Mouse (Mus musculus) gonadal fat pad, adult 2 months (tissue): Measurements from ENCODE around the gene Cpd. TPM values are rescaled to one million over a fixed set of nuclear protein-coding genes. Genes with fewer than 3 reads are reported as not detected.
"Not testable (repeated sequence)": the region's sequence is repeated elsewhere in the genome, so short reads cannot be mapped to it uniquely, and the experiment has no call there.

Experiments
- DNase-seq: peaks from one replicate; pipeline ENCODE4 v3.0.0-alpha.2; 2012; ENCODE audit warnings: low read depth
- polyA plus RNA-seq: library from polyadenylated mRNA; depleted of rRNA; stranded (reverse); fragments of >200 nt; gene quantifications from 2 replicates; pipeline ENCODE4 v1.2.3, GENCODE M21; 2012

Gene Cpd
- polyA plus RNA-seq, 1 experiment: 31.4 TPM

DNA sequence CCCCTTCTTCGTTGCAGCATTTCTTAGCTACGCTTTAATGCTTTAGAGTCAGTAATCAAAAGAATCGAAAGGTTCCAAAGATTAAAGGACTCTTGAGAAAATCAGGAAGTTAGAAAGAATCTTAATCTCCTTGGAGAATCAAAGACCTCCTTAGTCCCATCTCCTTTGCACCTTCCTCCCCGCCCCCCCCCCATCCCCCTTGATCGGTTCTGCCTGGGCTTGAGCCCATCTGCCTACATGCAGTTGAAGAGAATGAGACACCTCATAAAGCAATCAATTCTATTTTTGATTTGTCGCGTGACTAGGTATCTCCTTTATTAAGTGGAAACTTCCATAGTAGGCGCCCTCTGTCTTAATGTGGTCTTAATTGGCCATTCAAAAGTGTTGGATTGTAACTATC, 536 bp upstream of the Cpd start:
- no peak for DNase-seq

DNA sequence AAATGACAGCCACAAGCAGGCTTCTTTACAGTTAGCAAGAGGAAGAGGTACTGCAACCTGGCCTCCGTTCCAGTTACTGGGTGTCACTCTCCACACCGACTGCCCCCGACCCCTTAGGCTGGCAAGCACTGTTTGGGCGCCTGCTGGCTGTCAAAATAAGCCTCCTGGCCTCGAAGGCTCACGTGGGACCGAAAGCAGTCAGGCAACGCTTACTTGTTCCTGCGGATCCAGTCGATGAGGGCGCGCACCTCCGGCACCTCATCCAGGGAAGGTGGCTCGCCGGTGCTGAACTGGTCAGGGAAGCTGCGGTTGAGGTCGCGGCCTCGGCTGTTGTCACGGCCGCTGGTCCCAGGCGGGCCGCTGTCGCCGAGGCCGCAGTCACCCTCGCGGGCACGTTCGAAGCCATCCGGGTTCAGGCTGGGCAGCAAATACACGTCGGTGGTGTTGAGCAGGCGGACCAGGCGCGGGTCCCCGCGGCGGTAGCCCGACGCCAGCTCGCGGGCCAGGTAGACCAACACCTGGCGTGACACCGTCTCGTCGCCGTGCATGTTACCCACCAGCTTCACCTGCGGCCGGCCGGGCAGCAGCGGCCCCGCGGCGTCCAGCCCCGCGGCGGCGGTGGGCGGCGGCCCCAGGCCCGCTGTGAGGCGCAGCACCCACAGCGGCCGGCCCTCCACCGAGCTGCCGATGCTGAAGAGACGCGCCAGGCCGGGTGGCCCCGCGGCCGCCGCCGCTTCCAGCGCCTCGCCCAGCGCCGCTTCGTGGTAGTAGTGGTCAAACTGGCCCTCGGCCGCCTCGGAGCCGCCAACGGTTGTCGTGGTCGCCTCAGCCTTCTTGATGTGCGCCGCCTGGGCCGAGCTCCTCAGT, 574 bp downstream of the Cpd start:
- DNase-seq: no peak

DNA sequence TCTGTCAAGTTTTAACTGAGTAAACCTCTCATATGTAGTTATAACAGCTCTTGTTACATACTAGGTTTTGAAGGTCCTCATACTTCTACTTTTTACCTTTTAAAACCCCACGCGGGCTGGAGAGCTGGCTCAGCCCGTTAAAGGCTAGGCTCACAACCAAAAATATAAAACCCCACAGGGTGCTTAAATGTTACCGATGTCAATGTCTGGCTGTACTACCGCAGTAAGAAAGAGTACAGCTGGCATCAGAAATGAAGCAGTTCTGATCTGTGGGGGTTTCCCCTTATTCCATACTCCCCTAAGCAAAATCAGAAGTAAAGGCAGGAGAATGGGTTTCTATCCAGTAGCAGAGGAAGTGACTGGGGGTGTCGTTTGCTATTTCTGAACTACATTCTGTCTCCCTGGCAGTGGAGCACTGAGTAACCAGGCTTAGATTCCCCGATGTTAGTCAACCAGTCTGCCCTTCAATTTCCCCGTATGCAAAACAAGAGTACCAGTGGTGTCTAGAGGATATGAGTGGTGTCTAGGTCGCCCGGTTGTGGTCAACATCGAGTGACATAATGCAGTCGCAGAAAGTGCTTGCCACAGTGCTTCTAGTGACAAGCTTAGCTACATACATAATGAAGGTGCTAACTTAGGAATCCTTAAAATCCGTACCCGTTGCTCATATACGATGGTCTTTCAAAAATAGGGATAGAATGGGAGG, 1.4 kb downstream of the Cpd start:
- no peak for DNase-seq

DNA sequence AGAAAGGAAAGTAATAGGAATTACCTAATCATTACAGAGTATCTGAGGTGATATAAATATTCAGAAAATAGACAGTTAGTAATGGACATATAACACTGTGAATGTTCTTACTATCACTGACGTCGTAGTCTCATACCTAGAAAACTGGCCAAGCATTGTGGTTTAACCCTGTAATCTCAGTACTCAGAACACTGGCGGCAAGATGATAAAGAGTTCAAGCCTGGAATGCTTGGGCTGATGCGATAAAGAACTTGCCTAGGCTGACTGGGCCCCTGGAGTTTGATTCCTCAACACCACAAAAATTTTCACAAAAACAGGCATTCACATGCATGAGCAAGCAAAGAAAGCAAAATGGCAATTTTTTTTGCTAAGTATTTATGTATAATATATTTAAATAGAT, 8.2 kb downstream of the Cpd start:
- no peak for DNase-seq

DNA sequence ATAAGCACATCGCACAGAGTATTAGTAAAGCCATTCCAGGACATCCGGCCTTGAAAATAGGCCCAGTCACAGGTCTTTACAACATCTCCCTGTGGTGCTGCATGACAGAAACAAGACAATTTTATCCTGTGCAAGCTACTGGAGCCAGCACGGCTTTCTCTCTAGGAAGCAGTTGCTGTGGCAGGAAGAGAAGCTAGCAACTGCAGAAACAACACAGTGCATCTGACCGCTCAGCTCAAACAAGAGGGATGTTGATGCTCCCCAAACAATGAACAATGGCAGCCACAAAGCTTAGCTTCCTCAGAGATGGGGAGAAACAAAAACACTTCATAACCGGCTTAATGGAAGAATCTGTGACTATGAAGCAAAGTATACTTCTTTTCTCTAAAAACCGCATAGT, 10.5 kb downstream of the Cpd start:
- no peak for DNase-seq

DNA sequence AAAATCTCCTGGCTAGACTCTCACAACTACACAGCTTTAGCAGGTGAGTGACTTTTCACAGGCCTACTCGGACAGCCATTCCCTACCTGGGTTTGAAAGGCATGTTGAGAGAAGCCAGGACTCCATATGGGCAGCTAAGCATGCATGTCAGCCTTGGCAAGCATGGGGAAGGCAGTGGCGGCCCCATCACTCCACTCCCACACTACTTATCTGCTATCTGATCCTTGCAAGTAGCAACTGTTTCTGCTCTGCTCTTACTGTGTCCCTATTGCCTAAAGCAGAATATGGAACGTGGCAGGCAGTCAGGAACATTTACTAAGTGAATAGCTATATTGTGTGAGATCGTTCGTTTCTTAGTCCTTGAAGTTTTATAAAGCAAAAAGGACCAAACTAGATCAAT, 10.9 kb downstream of the Cpd start:
- DNase-seq: no peak

DNA sequence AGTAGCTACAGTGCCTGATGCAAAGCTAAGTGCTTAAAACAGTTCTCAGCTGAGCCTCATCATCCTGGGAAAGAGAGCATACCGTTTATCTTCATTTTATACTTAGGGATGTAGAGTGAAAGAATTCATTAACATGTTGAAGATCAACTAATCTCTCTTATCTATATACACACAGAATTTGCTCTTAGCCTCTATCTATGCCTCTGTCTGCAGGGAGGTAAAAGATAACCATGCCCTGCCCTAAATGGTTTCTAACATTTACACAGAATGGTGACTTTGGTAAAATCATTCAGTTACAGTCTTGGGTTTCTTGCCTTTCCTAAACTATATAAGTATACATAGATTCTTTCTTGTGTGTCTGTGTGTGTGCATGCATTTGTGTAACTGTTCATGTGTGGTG, 12.2 kb downstream of the Cpd start:
- DNase-seq: no peak

DNA sequence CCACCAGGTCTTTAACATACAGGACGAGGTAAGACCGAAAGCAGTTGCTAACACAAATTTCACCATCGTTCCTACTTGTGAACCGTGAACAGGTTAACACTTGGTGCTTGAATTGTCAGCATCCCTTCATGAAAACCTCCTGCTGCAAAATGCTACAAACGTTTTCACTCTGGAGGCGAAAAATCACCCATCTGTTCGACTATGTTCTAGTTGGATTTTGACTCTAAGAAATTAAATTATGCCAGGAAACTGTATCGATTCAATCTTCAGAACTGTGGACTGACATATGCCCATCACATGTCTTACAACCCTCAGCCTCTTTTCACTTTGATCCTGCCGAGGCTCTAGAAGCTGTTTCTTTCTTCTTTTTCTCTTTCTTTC, 21.9 kb downstream of the Cpd start:
- no peak for DNase-seq

DNA sequence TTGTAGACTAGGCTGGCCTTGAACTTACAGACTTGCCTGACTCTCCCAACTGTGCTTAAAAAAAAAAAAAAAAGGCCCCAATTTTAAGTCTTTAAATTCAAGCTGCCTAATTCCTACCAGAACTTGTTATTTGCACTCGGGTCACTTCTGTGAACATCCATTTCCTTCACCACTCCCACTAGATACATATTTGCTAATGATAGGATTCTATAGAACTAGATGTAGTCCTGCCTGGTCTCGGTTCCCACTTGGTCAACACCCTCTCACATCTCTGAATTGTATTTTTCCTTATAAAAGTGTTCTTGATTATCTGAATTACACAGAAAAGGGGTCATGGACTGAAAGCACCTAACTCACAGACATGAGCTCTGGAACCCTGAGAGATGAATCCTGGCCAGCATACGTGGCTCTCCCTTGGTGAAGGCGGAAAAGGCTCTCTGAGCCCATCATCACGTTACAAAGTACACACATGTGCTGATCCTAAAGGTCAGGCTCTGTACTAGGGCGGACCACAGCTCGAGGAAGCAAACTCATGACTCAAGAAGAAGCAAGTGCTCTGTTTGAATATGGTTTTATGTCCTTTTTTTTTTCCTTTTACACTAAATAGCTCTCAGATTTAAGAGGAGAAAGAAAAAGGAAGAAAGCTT, 22.5 kb downstream of the Cpd start:
- DNase-seq: no peak

DNA sequence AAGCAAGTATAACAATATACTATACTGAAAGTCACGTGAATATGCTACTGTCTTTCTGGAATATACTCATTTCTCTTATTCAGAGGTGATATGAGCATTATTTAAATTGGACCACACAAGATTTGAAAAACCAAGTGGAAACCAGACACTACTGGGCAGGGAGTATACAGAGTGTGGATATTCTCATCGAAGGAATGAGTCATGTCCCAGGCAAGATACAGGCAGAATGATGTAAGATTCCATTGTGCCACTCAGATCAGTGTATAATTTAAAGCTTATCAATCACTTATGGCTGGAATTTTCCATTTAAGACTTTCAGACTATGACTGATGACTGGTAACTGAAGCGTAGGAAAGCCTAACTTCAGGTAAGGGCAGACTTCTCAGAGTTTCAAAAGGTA, 23.2 kb downstream of the Cpd start:
- no peak for DNase-seq

DNA sequence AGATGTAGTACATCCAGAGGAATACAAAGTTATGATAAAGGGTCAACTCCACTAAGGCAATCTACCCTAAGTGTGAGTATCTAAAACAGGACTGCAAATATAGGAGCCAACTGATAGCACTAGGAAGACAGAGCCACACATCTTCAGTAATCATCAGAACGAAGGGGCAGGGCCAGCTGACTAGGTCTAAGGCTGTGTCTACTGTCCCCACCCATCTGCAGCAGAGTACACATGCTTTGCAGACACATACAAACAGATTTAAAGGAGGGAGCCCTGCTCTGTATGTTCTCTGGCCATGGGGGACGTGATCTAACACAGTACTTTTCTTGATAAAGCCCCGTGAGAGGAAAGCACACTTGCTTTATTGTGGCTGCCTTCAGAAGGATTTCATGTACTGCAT, 25.5 kb downstream of the Cpd start:
- no peak for DNase-seq

DNA sequence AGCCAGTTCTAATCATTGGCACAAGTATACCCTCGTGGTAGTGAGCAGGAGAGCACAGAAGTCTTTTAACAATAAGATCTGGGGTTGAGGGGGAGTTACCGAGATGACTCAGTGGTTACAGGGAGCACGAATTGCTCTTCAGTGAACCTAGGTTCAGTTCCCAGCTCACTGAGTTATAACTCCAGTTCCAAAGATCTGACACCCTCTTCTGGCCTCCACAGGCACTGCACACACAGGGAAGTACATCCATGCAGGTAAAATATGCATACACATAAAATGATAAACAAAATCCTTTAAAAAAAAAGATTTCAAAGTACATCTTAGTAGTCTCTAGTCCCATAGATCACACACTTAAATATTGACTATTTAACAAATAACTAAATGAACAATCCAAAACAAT, 29.2 kb downstream of the Cpd start:
- no peak for DNase-seq

DNA sequence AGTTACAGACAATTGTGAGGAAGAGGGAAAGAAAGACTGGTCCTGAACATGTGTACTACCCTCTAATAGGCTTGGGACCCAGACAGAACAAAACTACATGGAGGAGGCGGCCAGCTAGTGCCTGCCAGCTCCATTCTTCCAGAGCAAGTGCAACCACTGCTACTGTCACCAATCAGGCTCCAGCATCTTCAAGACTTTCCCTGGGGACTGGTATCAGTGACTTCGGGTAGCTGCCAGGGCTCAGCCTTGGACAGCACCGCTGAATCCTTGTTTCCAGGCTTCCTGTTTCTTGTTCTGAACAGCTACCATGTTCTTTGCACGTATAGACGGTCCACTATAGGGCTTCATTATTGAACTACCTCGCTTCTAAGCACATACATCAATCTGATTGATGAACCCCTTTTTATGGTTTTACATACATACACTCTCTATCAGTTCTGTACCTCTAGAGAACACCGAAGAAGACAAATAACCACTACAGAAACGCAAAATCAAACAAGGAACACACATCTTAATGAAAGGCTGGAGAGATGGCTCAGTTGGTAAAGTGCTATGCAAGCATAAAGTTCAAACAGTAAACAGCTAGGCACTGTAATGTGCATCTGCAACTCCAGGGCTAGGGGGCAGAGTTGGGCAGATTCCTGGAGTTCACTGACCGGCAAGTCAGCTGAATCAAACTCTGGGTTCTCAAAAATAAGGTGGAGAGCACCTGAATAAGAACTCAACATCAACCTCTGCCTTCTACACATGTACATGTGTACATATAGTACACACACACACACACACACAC, 35.9 kb downstream of the Cpd start:
- DNase-seq: no peak

DNA sequence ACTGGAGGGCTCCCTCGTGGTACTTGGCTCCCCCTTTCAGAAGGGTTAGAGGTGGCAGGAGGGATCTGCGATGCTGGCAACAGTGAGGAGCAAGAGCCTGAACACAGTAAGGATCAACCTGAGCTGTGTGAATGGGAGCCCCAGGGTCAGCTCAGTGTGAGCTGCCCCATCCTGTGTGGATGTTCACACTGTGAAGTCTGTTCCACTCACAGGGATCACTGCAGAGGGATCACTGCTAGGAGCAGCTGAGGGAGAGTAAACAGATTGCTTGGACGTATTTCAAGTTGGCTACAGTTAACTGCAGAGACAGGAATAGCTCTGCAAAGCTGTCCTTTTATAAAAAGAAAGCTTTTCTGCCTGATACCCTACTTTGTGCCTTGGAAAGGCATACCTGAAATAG, 37.4 kb downstream of the Cpd start:
- DNase-seq: no peak

DNA sequence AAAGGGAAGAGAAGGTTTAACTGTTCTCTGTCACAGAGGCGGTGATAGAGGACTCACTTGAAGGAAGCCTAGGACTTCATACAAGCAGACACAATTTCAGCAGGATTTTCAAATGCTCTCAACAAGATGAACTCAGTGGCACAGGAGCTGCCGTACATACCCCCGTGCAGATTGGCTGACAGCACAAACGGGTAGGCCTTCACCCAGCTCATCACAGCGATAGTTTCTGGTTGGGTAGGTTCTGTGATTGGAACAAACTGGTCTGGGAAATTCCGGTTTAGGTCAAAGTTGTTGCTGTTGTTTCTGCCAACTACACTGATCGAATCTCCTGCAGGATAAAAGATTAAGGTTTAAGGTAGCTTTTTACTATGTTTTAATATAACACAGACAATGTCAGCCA, 38.3 kb downstream of the Cpd start:
- DNase-seq: no peak

DNA sequence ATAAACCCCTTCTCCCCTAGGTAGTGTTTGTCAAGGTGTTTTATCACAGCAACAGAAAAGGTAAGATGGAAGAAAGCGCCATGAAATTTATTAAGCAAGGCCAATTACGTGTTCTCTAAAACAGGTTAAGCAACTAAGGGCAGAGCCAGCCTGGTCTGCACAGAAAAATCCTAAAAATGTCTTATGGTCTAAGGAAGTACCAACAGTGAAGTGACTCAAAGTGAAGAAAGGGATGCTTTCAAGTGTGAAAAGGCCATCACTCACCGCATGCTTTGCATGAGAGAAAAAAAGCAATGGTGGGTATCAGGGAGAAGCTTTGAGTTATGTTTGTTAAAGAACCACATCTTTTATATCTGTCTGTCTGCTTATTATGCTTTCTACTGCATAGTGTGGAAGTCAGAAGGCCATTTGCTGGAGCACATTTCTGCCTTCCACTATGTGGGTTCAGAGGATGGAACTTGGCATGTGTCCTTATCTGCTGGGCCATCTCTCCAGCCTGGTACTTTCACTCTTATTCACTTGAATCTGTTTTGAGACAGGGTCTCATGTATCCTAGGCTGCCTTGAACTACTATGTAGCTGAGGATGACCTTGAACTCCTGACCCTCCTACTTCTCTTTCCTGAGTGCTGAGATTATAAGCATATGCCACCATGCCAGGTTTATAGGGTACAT, 39.7 kb downstream of the Cpd start:
- DNase-seq: no peak

DNA sequence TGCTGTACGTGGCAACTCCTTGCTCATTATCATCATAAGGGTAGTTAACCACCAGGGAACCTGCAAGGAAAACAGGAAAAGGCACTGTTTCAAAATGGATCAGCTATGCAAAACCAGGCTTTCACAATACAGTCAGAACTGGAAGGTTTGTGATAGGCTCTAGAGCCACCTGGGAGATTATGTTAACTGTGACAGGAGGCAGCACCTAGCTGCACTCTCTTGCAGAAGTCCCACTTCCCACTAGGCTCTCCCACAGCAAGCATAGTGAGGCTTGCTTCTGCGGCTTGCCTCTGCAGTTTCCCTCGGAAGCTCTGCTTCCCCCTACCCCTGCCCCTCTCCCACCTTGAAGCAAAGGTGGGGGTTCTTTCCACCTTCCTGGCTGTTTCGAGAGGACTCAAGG, 40.8 kb downstream of the Cpd start:
- DNase-seq: no peak

DNA sequence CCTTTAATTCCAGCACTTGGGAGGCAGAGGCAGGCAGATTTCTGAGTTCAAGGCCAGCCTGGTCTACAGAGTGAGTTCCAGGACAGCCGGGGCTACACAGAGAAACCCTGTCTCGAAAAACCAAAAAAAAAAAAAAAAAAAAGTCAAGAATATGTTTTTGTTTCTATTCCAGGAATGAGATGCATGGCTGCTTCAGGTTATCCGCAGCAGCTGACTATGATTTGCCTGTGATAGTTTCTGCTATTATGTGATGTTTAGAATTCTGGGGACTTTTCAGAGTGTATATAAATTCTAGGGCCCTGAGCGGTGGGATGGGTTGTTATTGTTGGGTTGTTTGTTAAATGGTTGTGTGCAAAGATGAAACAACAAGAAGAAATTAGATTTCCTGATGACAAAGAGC, 41.7 kb downstream of the Cpd start:
- not testable (repeated sequence) for DNase-seq

DNA sequence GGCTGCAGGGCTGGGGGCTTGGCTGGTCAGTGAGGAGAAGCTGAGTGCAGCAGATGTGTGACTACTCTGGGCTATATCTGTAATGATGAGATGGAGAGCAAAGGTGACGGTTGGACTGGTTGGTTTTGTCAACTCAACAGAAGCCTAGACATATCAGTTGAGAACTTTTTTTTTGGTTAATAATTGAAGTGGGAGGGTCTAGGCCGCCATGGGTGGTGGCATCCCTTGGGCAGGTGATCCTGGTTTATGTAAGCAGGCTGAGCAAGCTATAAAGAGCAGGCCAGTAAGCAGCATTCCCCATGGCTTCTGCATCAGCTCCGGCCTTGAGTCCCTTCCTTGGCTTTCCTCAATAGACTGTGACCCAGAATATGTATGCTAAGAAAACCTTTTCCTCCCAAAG, 43.6 kb downstream of the Cpd start:
- no peak for DNase-seq

DNA sequence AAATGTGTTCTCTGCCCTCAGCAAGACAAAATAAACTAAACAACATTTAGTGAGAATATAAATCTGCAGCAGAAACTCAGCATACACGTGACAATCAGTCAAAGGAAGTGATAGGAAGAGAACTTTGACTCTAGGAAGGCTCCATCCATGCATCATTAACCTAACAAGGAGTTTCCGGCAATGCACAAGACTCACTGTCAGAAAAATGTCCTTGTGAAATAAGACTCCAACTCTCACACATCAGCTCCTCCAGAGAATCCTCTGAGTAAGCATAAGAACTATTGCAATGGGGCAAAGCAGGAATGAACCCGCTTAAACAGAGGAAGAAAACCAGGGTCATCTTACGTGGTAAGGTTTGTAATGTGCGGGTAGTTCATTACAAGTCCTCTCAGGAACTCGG, 49.6 kb downstream of the Cpd start:
- DNase-seq: no peak

DNA sequence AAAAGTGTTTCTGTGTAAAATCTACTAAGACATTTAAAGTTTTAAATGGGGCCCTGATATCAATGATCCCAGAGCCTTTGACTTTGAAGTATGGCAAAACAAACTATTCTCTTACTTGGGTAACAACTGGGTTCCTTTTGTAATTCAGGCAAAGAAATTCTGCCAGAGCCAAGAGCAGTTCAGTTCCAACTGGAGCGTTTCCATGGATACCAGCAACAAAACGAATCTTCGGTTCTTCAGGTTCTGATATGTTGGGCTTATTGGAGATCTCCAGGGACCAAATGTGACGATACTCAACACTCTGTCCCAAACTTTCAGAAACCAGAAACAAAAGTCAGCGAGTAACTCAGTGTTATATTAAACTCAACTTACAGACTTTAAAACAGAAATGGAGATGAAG, 51.5 kb downstream of the Cpd start:
- no peak for DNase-seq

DNA sequence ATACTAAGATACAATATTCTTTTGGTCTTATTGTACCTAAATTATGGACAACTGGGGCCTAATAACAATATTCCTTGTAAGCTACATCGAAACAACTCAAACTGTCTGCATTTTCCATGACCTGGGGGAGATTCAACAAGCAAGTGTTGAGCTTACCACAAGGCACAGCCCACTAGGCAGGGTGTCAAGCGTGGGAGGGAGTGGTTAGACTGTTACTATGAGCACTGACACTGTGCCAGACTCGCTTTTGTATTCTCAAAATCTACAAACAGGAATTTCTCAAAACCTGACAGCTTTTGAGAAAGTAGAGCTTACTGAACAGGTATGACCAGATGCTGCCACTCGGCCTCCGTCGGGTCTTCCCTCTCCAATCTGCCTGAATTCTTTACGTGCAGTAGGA, 55.5 kb downstream of the Cpd start:
- DNase-seq: peak; percentile 67
